Mouse (Mus musculus): Measurements from ENCODE around the gene Rgs14.

GRCm38 (mm10) chr13:55371007-55371681 lies 1.6 kb downstream of the Rgs14 start:
- TF ChIP-seq CTCF (IDR thresholded peaks at IDR 0.05; ENCODE audit: control insufficient read depth, insufficient read depth, insufficient replicate concordance, low read depth, low read length): no peak
- TF ChIP-seq POLR2A (IDR thresholded peaks at IDR 0.05; ENCODE audit: control insufficient read depth, low read depth, low read length): no peak
